Mouse (Mus musculus): Measurements from ENCODE around the gene Tnfaip6. TPM values are rescaled to one million over a fixed set of nuclear protein-coding genes. Genes with fewer than 3 reads are reported as not detected.
"Not testable (repeated sequence)": the region's sequence is repeated elsewhere in the genome, so short reads cannot be mapped to it uniquely, and the experiment has no call there.

Tnfaip6 gene
- total RNA-seq (2021), result 10 to 100 TPM in 1 of 2 experiments, 1 to 10 TPM in 1; 8.9 to 13.0 TPM
- long read RNA-seq, transcript Tnfaip6-201 (6 exons, 1,710 nt), result major isoform, 8 of 8 reads
- long read RNA-seq, partial matches to known transcripts, result 0 of 8 reads
- long read RNA-seq, other reads (novel, unspliced or antisense), result 0 of 8 reads

- peak; percentile 13 to 63 for DNase-seq (ENCODE audit: low spot score in 2 of 2)
Observed at GRCm38 (mm10) chr2:52037882-52038281, at the start of gene Tnfaip6. Gene Tnfaip6 (plus strand): TSS chr2:52038009.

- DNase-seq (ENCODE audit: low spot score in 2 of 2), result no peak
Observed at GRCm38 (mm10) chr2:51989559-51989958, 48.2 kb upstream of the Tnfaip6 start.

DNA sequence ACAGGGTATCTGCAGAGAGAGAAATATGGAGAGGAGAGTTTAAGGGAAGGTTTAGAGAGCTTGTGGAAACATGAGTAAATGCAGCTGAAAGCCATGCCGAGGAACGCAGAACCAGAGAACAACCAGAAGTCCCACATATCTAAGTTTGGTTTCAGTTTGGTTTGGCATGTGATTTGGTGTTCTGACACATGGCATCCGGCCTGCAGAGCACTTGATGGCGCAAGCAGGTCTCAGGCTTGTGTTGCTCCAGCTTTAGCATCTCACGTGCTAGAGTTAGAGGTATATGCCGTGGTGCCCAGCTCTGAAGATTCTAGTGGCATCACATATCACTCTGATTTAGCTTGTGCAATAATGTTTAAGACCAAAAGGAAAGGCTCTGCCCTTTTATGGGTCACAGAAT, 46.4 kb upstream of the Tnfaip6 start:
- DNase-seq (ENCODE audit: low spot score in 2 of 2), result no peak

GRCm38 (mm10) chr2:51999996-52000395, 37.8 kb upstream of the Tnfaip6 start:
- DNase-seq (ENCODE audit: low spot score in 2 of 2), result no peak

DNA sequence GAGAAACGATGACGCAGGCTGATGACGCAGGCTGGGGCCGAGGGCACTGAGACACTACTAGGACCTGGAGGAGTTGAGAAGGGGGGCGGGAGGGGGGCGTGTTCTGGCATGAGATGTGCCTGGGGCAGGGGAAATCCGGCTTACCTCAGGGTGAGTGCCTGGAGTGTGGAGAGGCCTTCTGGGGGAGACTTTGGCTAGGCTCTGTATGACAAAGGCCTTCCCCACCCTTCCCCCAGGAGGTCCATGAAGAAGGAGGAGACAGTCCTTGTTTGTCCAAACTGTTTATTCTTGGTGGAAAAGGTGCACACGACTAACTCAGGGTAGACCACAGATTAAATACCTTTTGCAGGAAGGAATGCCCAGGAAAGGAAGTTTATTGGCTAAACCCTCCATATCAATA, 36.3 kb upstream of the Tnfaip6 start:
- no peak for DNase-seq (ENCODE audit: low spot score in 2 of 2)

DNA sequence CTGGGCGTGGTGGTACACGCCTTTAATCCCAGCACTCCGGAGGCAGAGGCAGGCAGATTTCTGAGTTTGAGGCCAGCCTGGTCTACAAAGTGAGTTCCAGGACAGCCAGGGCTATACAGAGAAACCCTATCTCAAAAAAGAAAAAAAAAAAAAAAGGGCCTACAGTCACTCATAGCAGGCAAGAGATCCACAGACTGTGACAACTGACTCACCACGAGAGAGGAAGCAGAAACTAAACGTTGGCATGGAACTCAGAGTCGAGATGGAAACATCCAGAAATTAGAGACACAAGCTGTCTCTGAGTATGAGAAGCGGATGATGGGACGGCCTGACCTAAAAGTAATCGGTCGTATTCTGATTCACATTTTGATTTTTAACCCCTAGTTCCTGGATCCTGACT, 35.5 kb upstream of the Tnfaip6 start:
- not testable (repeated sequence) for DNase-seq (ENCODE audit: low spot score in 2 of 2)

DNA sequence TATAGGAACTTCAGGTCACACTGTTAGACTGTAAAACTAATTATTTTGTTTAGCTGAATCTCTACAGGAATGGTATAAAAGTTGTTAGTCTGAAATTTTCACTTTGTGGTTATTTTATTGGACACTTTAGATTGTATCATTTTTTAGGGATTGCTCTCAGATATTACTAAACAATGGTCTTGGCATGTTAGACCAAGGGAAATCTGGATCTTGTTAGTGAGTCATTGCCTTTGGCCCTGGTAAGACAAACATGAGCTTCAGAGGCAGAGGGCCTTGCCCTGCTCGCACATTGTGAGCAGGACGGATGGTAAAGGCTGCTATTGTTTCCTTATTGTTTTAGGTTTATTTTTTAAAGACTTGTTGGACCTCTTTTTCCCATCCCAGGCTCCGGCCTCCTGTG, 31.4 kb upstream of the Tnfaip6 start:
- DNase-seq (ENCODE audit: low spot score in 2 of 2), result no peak

GRCm38 (mm10) chr2:52011820-52012219, 26.0 kb upstream of the Tnfaip6 start:
- not testable (repeated sequence) for DNase-seq (ENCODE audit: low spot score in 2 of 2)

DNA sequence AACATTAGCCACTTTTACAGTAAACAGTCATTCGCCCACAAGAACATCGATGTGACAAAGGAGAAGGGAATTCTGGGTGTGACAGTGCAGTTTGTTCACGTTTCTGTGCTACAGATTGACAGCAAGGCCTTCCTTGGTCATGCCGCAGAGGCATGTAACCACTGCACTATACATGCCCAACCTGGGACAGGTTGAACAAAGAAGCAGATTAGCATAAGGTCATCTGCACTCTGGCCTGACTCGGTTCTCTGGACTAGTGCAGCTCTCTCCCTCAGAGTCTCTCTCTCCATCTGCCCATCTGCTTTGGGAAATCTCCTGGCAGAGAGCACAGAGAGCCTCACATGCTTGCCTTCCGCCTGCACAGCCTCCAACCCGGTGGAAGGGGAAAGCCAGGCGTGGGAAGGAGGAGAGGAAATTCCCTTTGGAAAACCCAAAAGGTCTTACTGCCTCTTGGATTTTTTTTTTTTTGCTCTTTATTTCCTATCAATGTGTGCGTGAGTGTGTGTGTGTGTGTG, 24.4 kb upstream of the Tnfaip6 start:
- peak; percentile 2 to 16 for DNase-seq (ENCODE audit: low spot score in 2 of 2)

GRCm38 (mm10) chr2:52016361-52016760, 21.4 kb upstream of the Tnfaip6 start:
- no peak for DNase-seq (ENCODE audit: low spot score in 2 of 2)

DNA sequence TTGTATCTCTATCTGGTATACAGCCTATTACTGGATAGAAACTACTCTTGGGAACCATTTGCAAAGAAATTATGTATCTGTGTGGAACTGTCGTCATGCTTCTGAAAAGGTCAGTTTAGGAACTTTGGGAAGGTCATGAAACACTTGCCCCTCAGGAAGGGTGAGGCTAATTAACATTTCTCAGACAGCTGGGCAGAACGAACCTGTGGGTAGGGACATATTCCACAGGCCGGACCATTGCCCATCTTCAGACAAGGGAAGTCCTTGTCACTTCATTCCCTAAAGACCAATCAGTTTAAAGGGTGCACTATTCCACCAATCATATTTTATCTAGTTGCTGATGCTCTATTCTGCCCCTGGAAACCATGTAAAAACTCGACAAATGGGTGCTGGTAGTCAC, 10.7 kb upstream of the Tnfaip6 start:
- DNase-seq (ENCODE audit: low spot score in 2 of 2), result no peak

- no peak for DNase-seq (ENCODE audit: low spot score in 2 of 2)
Observed at GRCm38 (mm10) chr2:52029426-52029825, 8.4 kb upstream of the Tnfaip6 start.

- no peak for DNase-seq (ENCODE audit: low spot score in 2 of 2)
Observed at GRCm38 (mm10) chr2:52031491-52031890, 6.3 kb upstream of the Tnfaip6 start.

GRCm38 (mm10) chr2:52034601-52035000, 3.2 kb upstream of the Tnfaip6 start:
- no peak for DNase-seq (ENCODE audit: low spot score in 2 of 2)

DNA sequence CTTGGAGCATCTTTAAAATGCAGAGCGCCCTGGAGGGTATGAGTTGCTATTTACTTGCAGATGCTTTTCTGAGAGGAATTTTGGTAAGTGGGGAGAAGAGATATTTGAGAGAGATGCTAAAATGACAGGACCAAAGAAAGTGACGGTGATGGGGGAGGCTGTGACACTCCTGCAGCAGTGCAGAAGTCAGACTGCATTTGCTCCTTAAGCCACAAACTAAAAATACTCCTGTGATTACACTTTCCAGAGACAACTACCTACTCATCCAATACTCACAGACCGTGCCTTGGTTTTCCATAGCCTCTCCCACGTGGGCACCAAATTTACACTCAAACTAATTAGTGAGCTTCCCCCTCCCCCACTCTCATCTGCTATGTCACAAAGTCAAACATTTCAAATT, 2.7 kb upstream of the Tnfaip6 start:
- no peak for DNase-seq (ENCODE audit: low spot score in 2 of 2)

- DNase-seq (ENCODE audit: low spot score in 2 of 2), result no peak
Observed at GRCm38 (mm10) chr2:52036929-52037595, 747 bp upstream of the Tnfaip6 start.

- DNase-seq (ENCODE audit: low spot score in 2 of 2), result no peak
Observed at GRCm38 (mm10) chr2:52038558-52038957, 749 bp downstream of the Tnfaip6 start.

- no peak for DNase-seq (ENCODE audit: low spot score in 2 of 2)
Observed at GRCm38 (mm10) chr2:52039083-52039801, 1.4 kb downstream of the Tnfaip6 start.

DNA sequence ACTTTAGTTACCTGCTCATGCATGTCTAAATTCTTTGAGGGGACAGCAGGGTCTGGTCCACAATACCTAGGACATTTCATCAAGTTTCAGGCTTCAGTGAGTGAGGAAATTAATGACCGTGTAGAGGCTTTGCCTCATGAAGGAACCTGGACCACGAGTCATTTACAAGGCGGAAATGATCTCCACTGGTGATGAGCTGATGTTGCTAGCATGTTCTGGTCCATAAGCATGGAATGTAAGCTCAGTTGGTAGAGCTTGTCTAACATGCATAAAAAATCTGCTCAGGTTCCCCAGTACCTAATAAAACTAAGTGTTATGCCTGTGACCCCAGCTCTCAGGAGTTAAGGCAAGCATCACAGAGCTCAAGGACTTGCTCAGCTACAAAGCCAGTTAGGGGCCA, 4.3 kb downstream of the Tnfaip6 start:
- DNase-seq (ENCODE audit: low spot score in 2 of 2), result no peak

DNA sequence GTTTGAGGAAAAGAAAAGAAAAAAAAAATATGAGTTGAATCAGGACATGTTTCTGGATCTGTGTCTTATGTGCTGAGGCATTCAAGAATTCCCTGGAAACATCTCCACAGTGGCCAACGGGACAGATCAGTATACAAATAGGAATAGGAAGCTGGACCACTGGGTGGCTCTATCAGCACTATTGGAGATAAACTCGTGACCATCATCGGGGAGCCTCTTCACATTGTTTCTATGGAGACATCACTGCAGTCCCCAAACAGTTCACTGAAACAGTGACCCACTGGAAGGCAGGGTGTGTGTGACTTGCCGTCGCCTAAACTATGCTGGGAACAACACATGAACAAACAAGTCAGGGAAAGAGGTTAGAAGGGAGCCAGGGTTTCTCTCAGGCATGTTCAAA, 4.9 kb downstream of the Tnfaip6 start:
- peak in 1 of 2 experiments; percentile 30 for DNase-seq (ENCODE audit: low spot score in 2 of 2)

- peak in 1 of 2 experiments; percentile 28 for DNase-seq (ENCODE audit: low spot score in 2 of 2)
Observed at GRCm38 (mm10) chr2:52043485-52043884, 5.7 kb downstream of the Tnfaip6 start.

DNA sequence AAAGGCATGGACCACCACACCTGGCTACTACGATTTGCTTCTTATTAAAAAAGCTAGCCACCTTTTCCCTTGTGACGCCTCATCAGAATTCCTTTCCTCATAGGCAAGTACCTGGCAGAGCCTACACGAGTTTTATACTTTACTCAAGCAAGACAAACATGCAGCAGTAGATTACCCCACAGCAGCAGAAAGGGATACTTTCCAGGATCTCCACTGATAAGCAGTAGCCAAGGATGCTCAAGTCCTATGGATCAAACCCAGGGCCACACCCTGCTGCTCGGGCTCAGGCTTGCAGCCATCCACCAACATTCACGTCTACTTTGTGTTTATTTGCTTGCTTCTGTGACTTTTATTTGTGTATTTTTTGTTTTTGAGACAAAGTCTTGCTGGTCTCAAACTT, 8.2 kb downstream of the Tnfaip6 start:
- DNase-seq (ENCODE audit: low spot score in 2 of 2), result no peak
